In the genomic region with DNA sequence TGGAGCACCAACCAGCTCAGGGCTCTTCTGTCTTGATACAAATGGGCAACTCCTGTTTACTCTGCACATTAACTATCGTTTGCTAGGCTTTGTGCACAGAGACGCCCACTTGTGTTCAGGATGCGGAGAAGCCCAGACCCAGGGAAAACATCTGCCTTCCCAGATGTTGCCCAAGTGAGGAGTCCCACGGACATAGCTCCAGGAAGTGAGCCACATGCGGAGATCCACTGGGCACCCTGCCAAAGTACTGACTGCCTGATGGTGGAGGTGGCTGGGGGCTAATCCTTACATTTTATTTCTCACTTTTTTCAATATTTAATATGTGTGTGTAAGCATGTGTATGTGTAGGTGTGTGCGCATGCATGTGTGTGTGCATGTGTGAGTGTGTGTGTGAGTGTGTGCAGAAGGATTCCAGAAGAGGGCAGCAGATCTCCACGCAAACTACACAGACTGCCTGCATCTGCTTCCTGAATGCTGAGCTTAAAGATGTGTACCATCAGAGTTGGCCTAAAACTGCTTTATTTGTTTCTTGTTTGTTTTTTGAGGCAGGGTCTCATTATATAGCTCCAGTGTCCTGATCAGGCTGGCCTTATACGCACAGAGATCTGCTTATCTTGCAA, we compare ENCODE assay signal across 12 mouse cellular contexts. TPM values are rescaled to one million over a fixed set of nuclear protein-coding genes. Genes with fewer than 3 reads are reported as not detected.
DNase-seq lines count a peak whose midpoint lies in the region; TF ChIP-seq lines count a peak whose summit lies in the region.
"Had no signal": no experiment of that assay in that cellular context is flagged by ENCODE, and none has a peak within 500 bp of the region (broad histone marks: within the 10 kb centered on the region; RNA-seq: fewer than 3 reads in every experiment).

No protein-coding gene starts in this region.

- in situ Hi-C loops in ES-E14 (cut with MboI; ENCODE audit: low sequenced_read_pairs in 2 of 2, unreplicated experiment in 2 of 2): no loop called here

- H3K36me3 ChIP-seq in ES-E14 (ENCODE audit: control insufficient read depth, insufficient read depth, low read length, poor library complexity, severe bottlenecking): no peaks in the 10 kb centered on the region
- H3K36me3 ChIP-seq: embryonic facial prominence, embryonic 13.5 days; heart, embryonic 15.5 days; midbrain, embryonic 15.5 days had no signal

- H3K27ac ChIP-seq in gastrocnemius, adult 2 months: no peak overlapping the region
- H3K27ac ChIP-seq in ES-E14 (ENCODE audit: insufficient read depth, low read depth, low read length, poor library complexity, severe bottlenecking): no peak overlapping the region
- H3K27ac ChIP-seq: embryonic facial prominence, embryonic 13.5 days; heart, embryonic 15.5 days; midbrain, embryonic 15.5 days had no signal

- intact Hi-C loops in gastrocnemius, adult 2 months (cut with DNase I): loop anchor here (10.0 kb wide), 1 partner anchor 824 kb away; no protein-coding TSS in a partner anchor

- TF ChIP-seq CTCF in gastrocnemius, adult 2 months (IDR thresholded peaks at IDR 0.05): peak; percentile 41
- peak; percentile 67 for TF ChIP-seq CTCF in lung, adult 2 months (IDR thresholded peaks at IDR 0.05; ENCODE audit: insufficient read depth, low read length)

- no peak overlapping the region for H3K4me3 ChIP-seq in gastrocnemius, adult 2 months
- H3K4me3 ChIP-seq in lung, adult 2 months (replicated peaks; ENCODE audit: extremely low read depth, low read depth, low read length): no peak overlapping the region
- no peak overlapping the region for H3K4me3 ChIP-seq in ES-E14 (ENCODE audit: insufficient read depth in 1 of 2, low read depth in 1 of 2, low read length in 2 of 2, poor library complexity in 1 of 2, severe bottlenecking in 1 of 2)
- H3K4me3 ChIP-seq: embryonic facial prominence, embryonic 13.5 days; heart, embryonic 15.5 days; midbrain, embryonic 15.5 days had no signal

- no peak overlapping the region for H3K9ac ChIP-seq in ES-E14 (ENCODE audit: insufficient read depth, low read depth, low read length, poor library complexity, severe bottlenecking)
- H3K9ac ChIP-seq: embryonic facial prominence, embryonic 13.5 days; heart, embryonic 15.5 days; midbrain, embryonic 15.5 days had no signal

- H3K4me1 ChIP-seq in lung, adult 2 months (ENCODE audit: control insufficient read depth, insufficient read depth, low read length): no peaks in the 10 kb centered on the region
- peaks cover 0 to 13% of the 10 kb centered on the region in 2 experiments; a peak in 2 of 4 replicates for H3K4me1 ChIP-seq in ES-E14 (ENCODE audit: control insufficient read depth in 2 of 2, insufficient read depth in 2 of 2, low read length in 2 of 2, poor library complexity in 1 of 2)
- H3K4me1 ChIP-seq: midbrain, embryonic 15.5 days had no signal

- no peak for DNase-seq in gastrocnemius, adult 2 months
- DNase-seq in gastrocnemius, postnatal 25 days: no peak
- DNase-seq in lung, adult 2 months: no peak
- DNase-seq in lung, postnatal 25 days (ENCODE audit: low spot score): no peak
- DNase-seq in ES-E14 (ENCODE audit: low read depth, low spot score): no peak
- peak; percentile 51 for DNase-seq in lung, postnatal 10 days
- DNase-seq in yolk sac, embryonic 10.5 days (ENCODE audit: low spot score): no peak
- no peak for DNase-seq in ovary, postnatal 36 days (ENCODE audit: low spot score)

- no peak for TF ChIP-seq POLR2A in lung, adult 2 months (IDR thresholded peaks at IDR 0.05; ENCODE audit: borderline replicate concordance, extremely low read depth, low read depth, low read length)

- 70% methylated on average over 8 of the region's 8 CpGs for WGBS in lung, adult 2 months

- H3K9me3 ChIP-seq in ES-E14 (ENCODE audit: control insufficient read depth, insufficient read depth, low read depth, low read length): no peaks in the 10 kb centered on the region
- H3K9me3 ChIP-seq: heart, embryonic 15.5 days; midbrain, embryonic 15.5 days had no signal

TF ChIP-seq in ES-E14, 5 proteins besides CTCF, POLR2A, EP300 and RAD21:
- no peak for TF ChIP-seq ZNF384 (IDR thresholded peaks at IDR 0.05; ENCODE audit: low read depth, low read length)
- TF ChIP-seq ZC3H11A (IDR thresholded peaks at IDR 0.05; ENCODE audit: borderline replicate concordance, low read depth, low read length): peak; percentile 19; the same call in 1 of the 2 replicates
- no peak for TF ChIP-seq CHD2 (IDR thresholded peaks at IDR 0.05; ENCODE audit: low read depth, low read length)

RNA-seq across cellular contexts. Expression of a gene that starts 20.8 kb away (rescaled TPM):
- not detected for total RNA-seq in gastrocnemius, adult 2 months (2021)
- total RNA-seq in gastrocnemius, postnatal 25 days (2021): not detected
- polyA plus RNA-seq in lung, adult 2 months (2012; rRNA removed): not detected in 2 replicates
- total RNA-seq in ES-E14 (2012; rRNA removed): 18.3 TPM in 2 replicates
- total RNA-seq: layer of hippocampus, postnatal 25 days had no signal
- polyA plus RNA-seq: embryonic facial prominence, embryonic 13.5 days; heart, embryonic 15.5 days; midbrain, embryonic 15.5 days had no signal

RNA-seq across cellular contexts. Expression of a gene that starts 20.9 kb away (rescaled TPM):
- total RNA-seq in gastrocnemius, adult 2 months (2021): 10 to 100 TPM; 10.4 to 11.9 TPM
- total RNA-seq in gastrocnemius, postnatal 25 days (2021): 1 to 10 TPM; 8.1 to 8.5 TPM
- 16.5 and 17.7 TPM in 2 replicates for polyA plus RNA-seq in lung, adult 2 months (2012; rRNA removed)
- total RNA-seq in ES-E14 (2012; rRNA removed): 8.3 and 8.6 TPM in 2 replicates

RNA-seq across cellular contexts. Expression of a gene that starts 23.5 kb away (rescaled TPM):
- not detected for total RNA-seq in gastrocnemius, adult 2 months (2021)
- not detected for total RNA-seq in gastrocnemius, postnatal 25 days (2021)
- polyA plus RNA-seq in lung, adult 2 months (2012; rRNA removed): 0.28 TPM in 1 of 2 replicates, not detected in the other
- 0.31 and 0.53 TPM in 2 replicates for total RNA-seq in ES-E14 (2012; rRNA removed)

RNA-seq across cellular contexts. Expression of a gene that starts 38.1 kb away (rescaled TPM):
- 10 to 100 TPM; 13.8 to 35.2 TPM for total RNA-seq in gastrocnemius, adult 2 months (2021)
- 10 to 100 TPM; 11.1 to 17.5 TPM for total RNA-seq in gastrocnemius, postnatal 25 days (2021)
- 35.8 and 48.0 TPM in 2 replicates for polyA plus RNA-seq in lung, adult 2 months (2012; rRNA removed)
- total RNA-seq in ES-E14 (2012; rRNA removed): 75.3 and 82.0 TPM in 2 replicates

Comparison
In these comparisons a context has a peak if more than half of its experiments do, and no peak if none do; other contexts are left out.
1. RNA of a gene that starts 20.8 kb away (total RNA-seq): 18.3 TPM in ES-E14; not detected in gastrocnemius, adult 2 months and not detected in gastrocnemius, postnatal 25 days; every median in the first group is over 10 times any median in the second.